Mouse (Mus musculus) CH12.LX (cell line): ENCODE data around the gene Pip5kl1.

Experiments used
- CTCF ChIP-seq, 2 experiments: IDR thresholded peaks in 1 of 2; conservative IDR thresholded peaks in 1 of 2; 2 replicates each; pipeline ENCODE4 v1.5.1; 2011 to 2012; ENCODE audit warnings: low read depth in 2 of 2, low read length in 2 of 2, improper control_type of control experiment in 1 of 2, inconsistent platforms in 1 of 2, mild to moderate bottlenecking in 1 of 2, moderate library complexity in 1 of 2
- MAFK ChIP-seq: IDR thresholded peaks from 2 replicates; pipeline ENCODE4 v1.6.1; 2011; ENCODE audit warnings: low read length, improper control_type of control experiment; ENCODE audit not compliant: insufficient replicate concordance
- NELFE ChIP-seq: IDR thresholded peaks from 2 replicates; pipeline ENCODE4 v1.6.1; 2011; ENCODE audit warnings: low read depth, low read length, improper control_type of control experiment

DNA sequence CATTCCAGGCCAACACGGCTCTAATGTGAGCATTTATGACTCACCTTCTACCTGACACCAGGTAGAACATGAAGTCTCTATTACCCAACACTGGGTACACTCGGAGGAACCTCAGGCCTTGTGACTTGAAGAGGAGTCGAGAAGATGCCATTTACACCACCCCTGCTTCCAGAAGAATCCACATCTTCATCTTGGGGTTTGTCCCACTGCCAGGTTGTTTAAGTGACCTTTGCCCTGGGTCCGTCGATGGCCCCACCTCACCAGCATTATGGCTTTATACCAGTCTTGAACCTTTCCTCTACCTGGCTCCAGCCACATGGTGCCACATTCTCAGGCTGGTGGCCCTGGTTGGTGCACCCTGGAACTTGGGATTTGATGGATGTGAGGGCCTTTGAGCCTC is 22.7 kb downstream of the Pip5kl1 start:
- TF ChIP-seq NELFE (no peak), CTCF (conservative IDR thresholded peaks at IDR 0.05 in 1 of 2, IDR thresholded peaks at IDR 0.05 in 1 of 2; ENCODE audit: low read depth in 2 of 2, low read length in 2 of 2) (no peak), MAFK (no peak)
